Mouse (Mus musculus) CH12.LX (cell line): ENCODE measurements around the gene Pcdh9.

ENCODE experiments used
- CHD1 ChIP-seq: IDR thresholded peaks from 2 replicates; pipeline ENCODE4 v1.6.1; 2012; ENCODE audit warnings: low read depth, low read length, improper control_type of control experiment, inconsistent platforms
- CTCF ChIP-seq, 2 experiments: IDR thresholded peaks in 1 of 2; conservative IDR thresholded peaks in 1 of 2; 2 replicates each; pipeline ENCODE4 v1.5.1; 2011 to 2012; ENCODE audit warnings: low read depth in 2 of 2, low read length in 2 of 2, improper control_type of control experiment in 1 of 2, inconsistent platforms in 1 of 2, mild to moderate bottlenecking in 1 of 2, moderate library complexity in 1 of 2
- E2F4 ChIP-seq: IDR thresholded peaks from 2 replicates; pipeline ENCODE4 v1.6.1; 2011; ENCODE audit warnings: low read depth, low read length, improper control_type of control experiment; ENCODE audit not compliant: insufficient replicate concordance
- GABPA ChIP-seq: IDR thresholded peaks from 2 replicates; pipeline ENCODE4 v1.6.1; 2012; ENCODE audit warnings: low read depth, low read length, improper control_type of control experiment, inconsistent platforms; ENCODE audit not compliant: insufficient replicate concordance
- MAFK ChIP-seq: IDR thresholded peaks from 2 replicates; pipeline ENCODE4 v1.6.1; 2011; ENCODE audit warnings: low read length, improper control_type of control experiment; ENCODE audit not compliant: insufficient replicate concordance
- SIN3A ChIP-seq: IDR thresholded peaks from 2 replicates; pipeline ENCODE4 v1.6.1; 2012; ENCODE audit warnings: low read length, improper control_type of control experiment, inconsistent platforms
- TBP ChIP-seq: conservative IDR thresholded peaks from 2 replicates; pipeline ENCODE4 v1.6.1; 2011; ENCODE audit warnings: low read depth, low read length, improper control_type of control experiment
- TCF12 ChIP-seq: IDR thresholded peaks from 2 replicates; pipeline ENCODE4 v1.6.1; 2014; ENCODE audit warnings: low read depth, mild to moderate bottlenecking, inconsistent platforms, low read length, improper control_type of control experiment
- USF2 ChIP-seq: conservative IDR thresholded peaks from 2 replicates; pipeline ENCODE4 v1.6.1; 2011; ENCODE audit warnings: low read depth, low read length, improper control_type of control experiment
- ZC3H11A ChIP-seq: IDR thresholded peaks from 2 replicates; pipeline ENCODE4 v1.6.1; 2012; ENCODE audit warnings: low read depth, mild to moderate bottlenecking, inconsistent platforms, low read length, improper control_type of control experiment
- ZNF384 ChIP-seq: IDR thresholded peaks from 2 replicates; pipeline ENCODE4 v1.6.1; 2012; ENCODE audit warnings: low read depth, low read length, improper control_type of control experiment, inconsistent platforms

- TF ChIP-seq USF2 (no peak), CHD1 (no peak), TCF12 (no peak), ZNF384 (no peak), CTCF (conservative IDR thresholded peaks at IDR 0.05 in 1 of 2, IDR thresholded peaks at IDR 0.05 in 1 of 2; ENCODE audit: low read depth in 2 of 2, low read length in 2 of 2) (no peak), TBP (no peak), ZC3H11A (no peak), MAFK (no peak), GABPA (no peak), E2F4 (no peak), SIN3A (no peak)
Measured at GRCm38 (mm10) chr14:93066732-93067410, 823.6 kb downstream of the Pcdh9 start.
